ENCODE assay signal across 8 mouse cellular contexts in the genomic region with DNA sequence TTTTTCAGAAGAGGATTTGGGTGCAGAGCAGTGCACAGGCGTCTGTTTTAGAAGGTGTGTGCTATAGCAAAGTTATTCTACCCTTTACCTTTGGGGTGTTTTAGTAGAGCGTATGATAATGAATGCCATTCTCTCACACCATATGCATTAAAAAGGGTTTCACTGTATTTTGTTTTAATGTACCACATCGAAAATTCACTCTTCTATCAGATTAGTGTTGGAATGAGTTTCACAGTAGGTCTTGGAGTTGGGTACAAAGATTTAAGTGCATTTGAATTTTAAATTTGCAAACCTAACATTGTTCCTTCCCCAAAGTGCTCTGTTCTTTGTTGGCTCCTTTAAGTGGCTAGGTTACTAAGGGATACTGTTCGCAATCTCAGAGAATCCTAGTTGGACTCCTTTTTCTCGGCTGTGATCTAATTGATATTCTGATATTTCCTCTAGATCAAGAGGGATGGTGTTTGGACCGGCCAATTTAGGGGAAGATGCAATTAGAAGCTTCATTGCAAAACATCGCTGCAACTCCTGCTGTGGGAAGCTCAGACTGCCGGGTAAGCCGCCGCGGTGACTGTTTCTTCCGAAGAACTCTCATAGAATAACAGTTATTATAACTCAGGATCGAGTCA.
DNase-seq lines count a peak whose midpoint lies in the region; ATAC-seq and TF ChIP-seq lines count a peak whose summit lies in the region.

No protein-coding gene starts in this region.

- H3K9me3 ChIP-seq in kidney, embryonic 15.5 days (replicated peaks): no peaks in the 10 kb centered on the region
- H3K9me3 ChIP-seq in forebrain, embryonic 11.5 days (ENCODE audit: control insufficient read depth, low read length): no peaks in the 10 kb centered on the region

- H3K27me3 ChIP-seq in kidney, embryonic 15.5 days: no peaks in the 10 kb centered on the region
- H3K27me3 ChIP-seq in forebrain, embryonic 11.5 days (ENCODE audit: control insufficient read depth, insufficient read depth, low read length): no peaks in the 10 kb centered on the region
- no peaks in the 10 kb centered on the region for H3K27me3 ChIP-seq in myocyte (ENCODE audit: control insufficient read depth, insufficient read depth, insufficient read length)

- no peak overlapping the region for H3K9ac ChIP-seq in kidney, embryonic 15.5 days
- H3K9ac ChIP-seq in forebrain, embryonic 11.5 days (ENCODE audit: low read length): peak overlapping the region; percentile 9

- TF ChIP-seq POLR2A in myocyte (IDR thresholded peaks at IDR 0.05; ENCODE audit: insufficient read length, low read depth): no peak

- ATAC-seq in kidney, embryonic 15.5 days (replicated peaks; ENCODE audit: low FRiP score): no peak
- ATAC-seq in forebrain, embryonic 11.5 days (replicated peaks; ENCODE audit: low FRiP score): peak; percentile 74

- peak overlapping the region; percentile 54 for H3K4me2 ChIP-seq in kidney, embryonic 15.5 days
- H3K4me2 ChIP-seq in forebrain, embryonic 11.5 days (ENCODE audit: low read depth, low read length, severe bottlenecking): peak overlapping the region; percentile 53
- peak overlapping the region; percentile 75 for H3K4me2 ChIP-seq in myocyte (ENCODE audit: low read depth)

- H3K79me2 ChIP-seq in myocyte (ENCODE audit: control insufficient read depth, insufficient read depth): no peaks in the 10 kb centered on the region

- peaks cover 14% of the 10 kb centered on the region for H3K4me1 ChIP-seq in kidney, embryonic 15.5 days
- peaks cover 7% of the 10 kb centered on the region for H3K4me1 ChIP-seq in forebrain, embryonic 11.5 days (replicated peaks; ENCODE audit: control insufficient read depth, insufficient read depth, low read length)

- no peak overlapping the region for H3ac ChIP-seq in myocyte (ENCODE audit: control insufficient read depth, insufficient read length)

- H3K36me3 ChIP-seq in kidney, embryonic 15.5 days: no peaks in the 10 kb centered on the region
- no peaks in the 10 kb centered on the region for H3K36me3 ChIP-seq in forebrain, embryonic 11.5 days (ENCODE audit: control insufficient read depth, insufficient read depth, low read length)
- no peaks in the 10 kb centered on the region for H3K36me3 ChIP-seq in myocyte (ENCODE audit: control insufficient read depth, insufficient read depth)

- H3K27ac ChIP-seq in kidney, embryonic 15.5 days: no peak overlapping the region
- H3K27ac ChIP-seq in forebrain, embryonic 11.5 days (ENCODE audit: low read depth, low read length): peak overlapping the region; percentile 47; the same call in 1 of the 2 replicates

- peak overlapping the region; percentile 19 for H3K4me3 ChIP-seq in kidney, embryonic 15.5 days (replicated peaks)
- H3K4me3 ChIP-seq in forebrain, embryonic 11.5 days (ENCODE audit: low read depth, low read length): peak overlapping the region; percentile 21; the same call in 1 of the 2 replicates
- no peak overlapping the region for H3K4me3 ChIP-seq in myocyte

- intact Hi-C loops in gastrocnemius, postnatal 36 days (cut with DNase I): no loop called here

- no peak for DNase-seq in kidney, postnatal 10 days
- peak; percentile 53 for DNase-seq in forebrain, embryonic 11.5 days (ENCODE audit: low spot score)
- DNase-seq in layer of hippocampus, adult 9-11 months: peak; percentile 52
- DNase-seq in lung, adult 18-20 months: no peak
- DNase-seq in gastrocnemius, postnatal 36 days: no peak
- no peak for DNase-seq in T-cell, adult 2 months (ENCODE audit: low spot score)

- 31% methylated on average over 13 of the region's 13 CpGs for WGBS in kidney, embryonic 15.5 days
- 11% methylated on average over 13 of the region's 13 CpGs for WGBS in forebrain, embryonic 11.5 days

TF ChIP-seq in myocyte, 11 proteins besides CTCF, POLR2A, EP300 and RAD21:
- TF ChIP-seq USF1 (IDR thresholded peaks at IDR 0.05; ENCODE audit: low read depth): no peak
- 0 out of 2 replicates have a peak, but pooled peaks have one; percentile 19 for TF ChIP-seq CEBPB (IDR thresholded peaks at IDR 0.05; ENCODE audit: insufficient read depth, poor library complexity, severe bottlenecking)

Comparison
In these comparisons a context has a peak if more than half of its experiments do, and no peak if none do; other contexts are left out.
1. DNase-seq: peak in forebrain, embryonic 11.5 days (single experiment) and layer of hippocampus, adult 9-11 months (single experiment); none in kidney, postnatal 10 days (single experiment), lung, adult 18-20 months (0 of 2), gastrocnemius, postnatal 36 days (0 of 2) and T-cell, adult 2 months (single experiment).
2. Peak in every context shown above with its lines, with median percentiles within 50 percentile points of each other: H3K4me2 ChIP-seq.